In the genomic region with DNA sequence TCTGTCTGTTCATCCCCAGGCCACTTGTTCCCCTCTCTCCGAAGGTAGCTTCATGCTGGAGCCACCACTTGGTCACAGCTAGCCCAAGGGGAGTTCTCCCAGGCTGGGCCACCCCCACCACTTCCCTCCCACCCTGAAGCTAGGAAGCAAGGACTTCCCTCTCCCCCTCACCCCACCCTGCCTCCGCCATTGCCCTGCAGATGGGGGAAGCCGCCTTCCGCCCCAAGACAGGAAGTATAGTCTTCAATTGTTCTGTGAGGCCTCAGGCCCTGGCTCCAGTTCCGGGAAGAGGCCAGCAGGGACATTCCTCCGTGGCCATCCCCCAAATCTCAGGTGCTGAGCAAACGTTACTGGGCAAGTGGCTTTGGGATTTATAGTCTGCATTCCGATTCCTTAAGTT, we compare ENCODE assay signal across 7 mouse cellular contexts. TPM values are rescaled to one million over a fixed set of nuclear protein-coding genes. Genes with fewer than 3 reads are reported as not detected.
DNase-seq lines count a peak whose midpoint lies in the region; ATAC-seq and TF ChIP-seq lines count a peak whose summit lies in the region.

No protein-coding gene starts in this region.

- H3K4me1 ChIP-seq in MEL (ENCODE audit: control insufficient read depth in 1 of 2, insufficient read depth in 2 of 2, low read length in 2 of 2), result peaks cover 12 to 17% of the 10 kb centered on the region in 2 experiments
- peaks cover 41% of the 10 kb centered on the region for H3K4me1 ChIP-seq in embryonic facial prominence, embryonic 10.5 days
- no peaks in the 10 kb centered on the region; the same call in 1 of the 2 replicates for H3K4me1 ChIP-seq in intestine, postnatal 0 days (replicated peaks; ENCODE audit: control insufficient read depth, insufficient read depth, low read length)
- peaks cover 79% of the 10 kb centered on the region for H3K4me1 ChIP-seq in megakaryocyte, embryonic 14.5 days

- DNase-seq in MEL (ENCODE audit: low read depth, low spot score), result no peak
- peak; percentile 23 for DNase-seq in embryonic facial prominence, embryonic 10.5 days (ENCODE audit: low spot score)
- DNase-seq in ovary, postnatal 36 days (ENCODE audit: low spot score), result no peak
- no peak for DNase-seq in right cerebral cortex, postnatal 25 days

- H3K4me2 ChIP-seq in intestine, postnatal 0 days (replicated peaks; ENCODE audit: low read depth), result no peak overlapping the region

- TF ChIP-seq EP300 in MEL (IDR thresholded peaks at IDR 0.05; ENCODE audit: low read depth in 1 of 2, low read length in 2 of 2), result no peak

- no peak for TF ChIP-seq RAD21 in MEL (IDR thresholded peaks at IDR 0.05; ENCODE audit: low read depth, low read length)

- no peaks in the 10 kb centered on the region for H3K9me3 ChIP-seq in MEL (replicated peaks; ENCODE audit: insufficient read depth, low read length)
- no peaks in the 10 kb centered on the region for H3K9me3 ChIP-seq in embryonic facial prominence, embryonic 10.5 days
- no peaks in the 10 kb centered on the region for H3K9me3 ChIP-seq in intestine, postnatal 0 days (ENCODE audit: control insufficient read depth)
- H3K9me3 ChIP-seq in megakaryocyte, embryonic 14.5 days, result no peaks in the 10 kb centered on the region

- peaks cover 25% of the 10 kb centered on the region for H3K79me2 ChIP-seq in MEL (ENCODE audit: control insufficient read depth, insufficient read depth, low read length, poor library complexity)

- no peak for TF ChIP-seq CTCF in MEL (IDR thresholded peaks at IDR 0.05 in 2 of 3, conservative IDR thresholded peaks at IDR 0.05 in 1 of 3; ENCODE audit: control insufficient read depth in 1 of 3, insufficient read depth in 1 of 3, low read depth in 2 of 3, low read length in 3 of 3, poor library complexity in 1 of 3, severe bottlenecking in 1 of 3)
- TF ChIP-seq CTCF in intestine, postnatal 0 days (IDR thresholded peaks at IDR 0.05; ENCODE audit: low read depth), result no peak

- 39% methylated on average over 8 of the region's 8 CpGs for WGBS in embryonic facial prominence, embryonic 10.5 days
- WGBS in intestine, postnatal 0 days, result 50% methylated on average over 8 of the region's 8 CpGs

- ATAC-seq in intestine, postnatal 0 days, result no peak
- ATAC-seq in frontal cortex, adult (ENCODE audit: low TSS enrichment), result no peak

- H3K27ac ChIP-seq in MEL (ENCODE audit: control insufficient read depth, low read depth, low read length), result no peak overlapping the region
- peak overlapping the region; percentile 52 for H3K27ac ChIP-seq in embryonic facial prominence, embryonic 10.5 days (replicated peaks)
- 0 out of 2 replicates have a peak overlapping the region, but pooled peaks have one; percentile 7 for H3K27ac ChIP-seq in intestine, postnatal 0 days (ENCODE audit: low read depth, low read length)

- peaks cover 0 to 3% of the 10 kb centered on the region in 2 experiments; a peak in 3 of 4 replicates for H3K36me3 ChIP-seq in MEL (ENCODE audit: control insufficient read depth in 1 of 2, insufficient read depth in 2 of 2, low read length in 2 of 2)
- no peaks in the 10 kb centered on the region for H3K36me3 ChIP-seq in embryonic facial prominence, embryonic 10.5 days (replicated peaks)
- no peaks in the 10 kb centered on the region for H3K36me3 ChIP-seq in intestine, postnatal 0 days (ENCODE audit: control insufficient read depth, insufficient read depth)
- H3K36me3 ChIP-seq in megakaryocyte, embryonic 14.5 days (replicated peaks; ENCODE audit: low read length), result peaks cover 68% of the 10 kb centered on the region

- no peak overlapping the region for H3K4me3 ChIP-seq in MEL (ENCODE audit: control insufficient read depth in 1 of 2, insufficient read depth in 1 of 2, low read depth in 2 of 2, low read length in 2 of 2)
- H3K4me3 ChIP-seq in embryonic facial prominence, embryonic 10.5 days, result 0 out of 2 replicates have a peak overlapping the region, but pooled peaks have one; percentile 17
- no peak overlapping the region for H3K4me3 ChIP-seq in intestine, postnatal 0 days (ENCODE audit: low read depth, low read length)
- H3K4me3 ChIP-seq in megakaryocyte, embryonic 14.5 days (replicated peaks), result peak overlapping the region; percentile 89

- H3K9ac ChIP-seq in MEL (ENCODE audit: control insufficient read depth, low read depth, low read length, poor library complexity, severe bottlenecking), result no peak overlapping the region
- H3K9ac ChIP-seq in intestine, postnatal 0 days (ENCODE audit: low read depth, low read length), result no peak overlapping the region

- H3K27me3 ChIP-seq in MEL (ENCODE audit: control insufficient read depth in 1 of 2, insufficient read depth in 2 of 2, low read length in 2 of 2), result no peaks in the 10 kb centered on the region
- peaks cover 43% of the 10 kb centered on the region for H3K27me3 ChIP-seq in embryonic facial prominence, embryonic 10.5 days (replicated peaks; ENCODE audit: low read depth, poor library complexity, severe bottlenecking)
- H3K27me3 ChIP-seq in intestine, postnatal 0 days (replicated peaks; ENCODE audit: control insufficient read depth, insufficient read depth, low read length), result 0 out of 2 replicates have a peak, but pooled peaks cover 3% of the 10 kb centered on the region
- H3K27me3 ChIP-seq in megakaryocyte, embryonic 14.5 days (replicated peaks), result no peaks in the 10 kb centered on the region

- no peak for TF ChIP-seq POLR2A in MEL (IDR thresholded peaks at IDR 0.05; ENCODE audit: control insufficient read depth in 1 of 2, insufficient read depth in 1 of 2, low read depth in 1 of 2, low read length in 2 of 2, poor library complexity in 1 of 2)

TF ChIP-seq in MEL, 35 proteins besides CTCF, POLR2A, EP300 and RAD21:
- TF ChIP-seq ZC3H11A (IDR thresholded peaks at IDR 0.05; ENCODE audit: low read depth, low read length), result no peak
- no peak for TF ChIP-seq SIN3A (IDR thresholded peaks at IDR 0.05; ENCODE audit: low read length)
- no peak for TF ChIP-seq MYC (IDR thresholded peaks at IDR 0.05; ENCODE audit: low read depth, low read length)
- TF ChIP-seq UBTF (IDR thresholded peaks at IDR 0.05; ENCODE audit: borderline replicate concordance, insufficient read depth, low read depth, low read length), result no peak
- no peak for TF ChIP-seq USF2 (IDR thresholded peaks at IDR 0.05; ENCODE audit: borderline replicate concordance in 1 of 2, insufficient read depth in 1 of 2, low read depth in 1 of 2, low read length in 2 of 2)
- 0 out of 2 replicates have a peak, but pooled peaks have one; percentile 25 for TF ChIP-seq MAZ (IDR thresholded peaks at IDR 0.05; ENCODE audit: low read depth, low read length)
- no peak for TF ChIP-seq MAFK (IDR thresholded peaks at IDR 0.05; ENCODE audit: borderline replicate concordance, low read depth, low read length)
- no peak for TF ChIP-seq NELFE (IDR thresholded peaks at IDR 0.05; ENCODE audit: low read depth, low read length)
- no peak for TF ChIP-seq POLR2AphosphoS5 (IDR thresholded peaks at IDR 0.05; ENCODE audit: borderline replicate concordance, low read depth, low read length)

RNA-seq across cellular contexts. Expression of a gene that starts 6.1 kb away (rescaled TPM):
- total RNA-seq in MEL (2012; rRNA removed), result 10.7 and 16.0 TPM in 2 replicates
- polyA plus RNA-seq in MEL (2012; ENCODE audit: insufficient read depth in 1 of 2, insufficient read length in 2 of 2, low read depth in 1 of 2, low replicate concordance in 2 of 2, missing spikeins in 1 of 2), result 10 to 100 TPM in 1 of 2 experiments, not detected in 1; 17.4 TPM
- polyA plus RNA-seq in embryonic facial prominence, embryonic 10.5 days (2016; fragmentation: Nextera tagmentation; extraction: Ambion mirVana), result 1.8 and 2.2 TPM in 2 replicates
- polyA plus RNA-seq in intestine, postnatal 0 days (2015; fragmentation: Nextera tagmentation; extraction: Ambion mirVana), result 6.1 and 6.2 TPM in 2 replicates
- polyA plus RNA-seq in megakaryocyte, embryonic 14.5 days (2012; ENCODE audit: insufficient read depth, low replicate concordance), result 43.5 and 60.3 TPM in 2 replicates

RNA-seq across cellular contexts. Expression of a gene that starts 16.8 kb away (rescaled TPM):
- 7.3 and 7.6 TPM in 2 replicates for total RNA-seq in MEL (2012; rRNA removed)
- polyA plus RNA-seq in MEL (2012; ENCODE audit: insufficient read depth in 1 of 2, insufficient read length in 2 of 2, low read depth in 1 of 2, low replicate concordance in 2 of 2, missing spikeins in 1 of 2), result 10 to 100 TPM in 1 of 2 experiments, not detected in 1; 15.1 TPM
- 4.7 and 5.7 TPM in 2 replicates for polyA plus RNA-seq in embryonic facial prominence, embryonic 10.5 days (2016; fragmentation: Nextera tagmentation; extraction: Ambion mirVana)
- 3.1 and 3.8 TPM in 2 replicates for polyA plus RNA-seq in intestine, postnatal 0 days (2015; fragmentation: Nextera tagmentation; extraction: Ambion mirVana)
- polyA plus RNA-seq in megakaryocyte, embryonic 14.5 days (2012; ENCODE audit: insufficient read depth, low replicate concordance), result 3.3 and 17.4 TPM in 2 replicates

Comparison
In these comparisons a context has a peak if more than half of its experiments do, and no peak if none do; other contexts are left out.
1. H3K4me3 ChIP-seq: peak in embryonic facial prominence, embryonic 10.5 days (single experiment) and megakaryocyte, embryonic 14.5 days (single experiment); none in MEL (0 of 2) and intestine, postnatal 0 days (single experiment).